Mouse (Mus musculus): ENCODE data around the gene Prtn3.

The Prtn3 gene

DNA sequence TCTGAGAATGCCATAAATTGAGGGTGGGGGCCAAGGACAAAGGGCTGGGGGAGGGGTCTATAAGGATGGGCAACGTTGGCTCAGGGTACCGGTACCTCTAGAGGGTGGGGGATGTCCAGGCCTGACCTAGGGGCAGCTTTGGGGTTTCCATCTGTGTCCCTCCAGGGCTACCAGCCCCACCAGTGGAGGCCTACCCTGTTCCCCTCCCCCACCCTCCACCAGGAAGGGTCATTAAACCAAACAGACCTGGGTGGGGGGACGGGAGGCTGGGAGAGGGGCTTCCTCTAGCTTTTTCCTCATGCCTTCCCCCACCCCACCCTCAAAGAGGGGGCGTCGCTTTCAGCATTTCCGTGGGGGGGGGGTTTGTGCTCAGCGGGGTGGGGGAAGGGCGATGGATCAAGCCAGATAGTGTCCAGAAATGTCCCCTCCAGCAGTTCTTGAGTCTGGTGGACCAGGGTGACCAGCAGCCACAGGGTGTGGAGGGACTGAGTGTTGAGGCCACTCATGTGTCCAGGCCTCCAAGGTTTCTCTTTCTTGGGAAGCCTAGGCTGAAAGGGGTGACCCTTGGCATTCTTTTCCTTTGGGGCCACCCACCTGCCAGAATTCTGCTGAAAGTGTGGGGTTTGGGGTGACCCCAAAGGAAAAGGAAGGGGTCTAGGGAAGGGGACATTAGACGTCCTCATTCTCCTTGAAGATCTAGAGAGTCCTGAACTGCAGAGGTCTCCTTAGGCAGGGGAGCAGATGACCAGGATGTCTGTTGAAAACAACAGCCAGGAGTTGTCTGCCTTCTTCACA lies 54.8 kb downstream of the Prtn3 start:
- no peak for DNase-seq

DNA sequence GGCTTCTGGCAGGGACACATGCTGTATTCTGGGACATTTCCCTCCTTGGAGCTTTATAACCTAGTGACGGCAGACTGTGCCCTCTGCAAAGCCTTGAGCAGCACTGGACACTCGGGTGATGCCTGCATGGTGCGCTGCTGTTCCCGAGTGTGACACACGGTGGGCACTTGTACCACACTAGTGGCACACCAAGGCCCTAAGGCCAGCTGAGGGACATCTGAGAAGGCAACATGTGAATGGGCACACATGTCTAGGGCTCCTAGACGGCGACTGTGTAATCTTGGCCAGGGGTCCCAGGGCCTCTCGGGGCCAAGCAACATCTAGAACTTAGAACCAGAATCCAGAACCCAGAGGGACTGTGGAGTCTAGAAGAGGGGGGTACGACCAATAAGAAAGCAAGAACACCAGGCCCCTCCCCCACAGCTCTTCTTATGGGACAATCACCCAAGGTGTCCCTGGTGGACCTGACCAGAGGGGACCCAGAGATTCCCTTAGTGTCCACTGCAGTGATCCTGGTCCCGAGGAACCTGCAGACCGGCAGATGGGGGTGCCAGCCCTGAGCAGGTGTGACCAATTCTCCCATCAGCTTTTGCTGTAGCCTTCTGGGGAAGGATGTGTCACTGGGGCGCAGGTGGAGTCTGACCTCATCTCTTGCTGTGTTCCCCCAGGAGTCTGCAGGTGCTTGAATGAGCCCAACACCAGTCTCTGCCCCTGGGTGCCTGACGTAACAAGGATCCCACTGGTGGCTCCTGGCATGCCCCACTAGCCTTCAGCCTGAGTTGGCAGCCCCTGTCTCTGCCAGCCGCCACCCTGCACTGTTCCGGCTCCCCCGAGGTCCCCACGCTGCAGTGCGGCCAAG lies 55.9 kb downstream of the Prtn3 start:
- no peak for DNase-seq

DNA sequence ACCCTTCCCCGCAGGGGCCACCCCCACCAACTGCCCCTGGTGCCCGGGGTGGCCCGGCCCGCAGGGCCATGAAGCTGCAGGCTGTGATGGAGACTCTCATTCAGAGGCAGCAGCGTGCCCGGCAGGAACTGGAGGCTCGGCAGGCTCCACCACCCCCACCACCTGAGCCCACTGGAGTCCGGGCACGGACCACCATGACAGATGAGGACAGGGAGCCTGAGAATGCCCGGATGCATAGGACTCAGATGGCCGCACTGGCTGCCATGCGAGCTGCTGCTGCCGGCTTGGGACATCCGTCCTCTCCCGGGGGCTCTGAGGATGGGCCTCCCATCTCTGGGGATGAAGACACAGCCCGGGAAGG lies 56.5 kb downstream of the Prtn3 start:
- no peak for DNase-seq

DNA sequence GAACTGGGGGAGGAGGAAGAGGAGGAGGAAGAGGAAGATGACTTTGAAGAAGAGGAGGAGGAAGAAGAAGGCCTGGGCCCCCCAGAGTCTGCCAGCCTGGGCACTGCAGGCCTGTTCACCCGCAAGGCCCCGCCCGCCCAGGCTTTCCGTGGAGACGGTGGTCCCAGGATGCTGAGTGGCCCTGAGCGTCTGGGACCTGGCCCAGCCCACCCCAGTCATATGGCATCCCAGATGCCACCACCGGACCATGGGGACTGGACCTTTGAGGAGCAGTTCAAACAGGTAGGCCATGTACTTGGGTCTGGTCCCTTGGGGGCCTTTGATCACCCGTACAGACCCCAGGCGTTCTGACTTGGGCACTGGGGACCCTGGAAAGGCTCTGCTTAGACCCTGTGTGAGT lies 57.5 kb downstream of the Prtn3 start:
- no peak for DNase-seq

DNA sequence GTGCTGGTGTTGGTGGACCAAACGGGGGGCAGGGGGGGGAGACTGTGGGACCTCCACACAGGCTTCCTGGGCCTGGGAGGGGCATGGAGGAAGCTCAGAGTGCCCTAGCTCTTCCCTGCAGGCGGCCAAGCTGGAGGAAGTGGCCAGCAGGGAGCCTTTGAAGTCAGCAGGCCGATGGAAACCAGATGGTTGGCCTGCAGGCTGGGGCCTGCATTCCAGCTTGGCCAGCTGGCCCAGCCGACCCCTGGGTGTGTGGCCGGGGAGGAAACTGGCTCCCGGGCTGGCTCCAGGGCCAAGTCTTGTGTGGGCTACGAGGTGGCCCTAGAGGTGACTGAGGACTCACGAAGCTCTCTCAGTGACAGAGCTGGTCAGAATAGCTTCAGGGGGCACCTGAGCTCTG lies 58.5 kb downstream of the Prtn3 start:
- peak; percentile 59 for DNase-seq
